Comparison of ENCODE assay signal across 8 mouse cellular contexts in the genomic region with DNA sequence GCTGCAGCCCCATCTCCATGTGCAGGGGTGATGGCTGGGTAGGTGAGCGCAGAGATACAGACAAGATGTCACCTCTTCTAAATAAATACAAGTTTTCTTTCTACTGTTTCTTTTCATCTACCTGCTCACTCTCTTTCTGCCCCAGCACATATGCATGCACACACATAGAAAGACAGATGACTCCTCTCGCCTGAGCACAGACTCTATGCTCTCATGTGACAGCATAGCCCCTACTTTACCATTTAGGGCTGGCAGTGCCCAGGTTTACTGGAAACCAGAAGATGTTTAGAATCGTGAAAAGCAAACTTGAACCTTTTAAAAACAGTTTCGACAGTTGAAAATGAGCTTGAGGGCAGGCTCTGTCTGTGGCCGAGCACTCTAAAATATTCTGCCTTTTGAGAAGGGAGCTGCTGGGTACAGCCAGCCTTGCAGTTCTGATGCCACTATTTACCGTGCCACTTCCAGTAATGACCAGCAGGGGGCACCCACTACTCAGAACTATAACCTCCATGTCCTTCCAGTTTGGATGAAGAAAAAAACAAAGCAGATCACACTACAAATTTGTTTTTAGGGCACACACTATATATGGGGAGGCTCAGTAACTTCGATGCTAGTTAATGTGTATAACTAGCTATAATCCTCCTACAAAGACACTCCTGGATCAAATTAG. TPM values are rescaled to one million over a fixed set of nuclear protein-coding genes. Genes with fewer than 3 reads are reported as not detected.
DNase-seq lines count a peak whose midpoint lies in the region; ATAC-seq and TF ChIP-seq lines count a peak whose summit lies in the region.

No protein-coding gene starts in this region.

- intact Hi-C loops in left cerebral cortex, postnatal 36 days (cut with DNase I) = loop anchor here (5.0 kb wide), 1 partner anchor 323 kb away; no protein-coding TSS in a partner anchor

- WGBS in kidney, embryonic 16.5 days = 33% methylated on average over 7 of the region's 7 CpGs

- peak; percentile 46 for DNase-seq in kidney, adult 11 months
- DNase-seq in cerebellum, adult 9-10 months = peak; percentile 94
- DNase-seq in frontal cortex, adult 2 months (ENCODE audit: extremely low spot score in 1 of 2, low spot score in 1 of 2) = peak; percentile 72 to 97
- DNase-seq in hindlimb bud, embryonic 11.5 days (ENCODE audit: extremely low spot score, low read depth, low spot score) = peak; percentile 61
- DNase-seq in left cerebral cortex, postnatal 36 days (ENCODE audit: low spot score in 2 of 2) = peak; percentile 80 to 83
- DNase-seq in natural killer cell, adult 2 months (ENCODE audit: low spot score in 2 of 2) = peak; percentile 26 to 52

- H3K4me3 ChIP-seq in kidney, embryonic 16.5 days (ENCODE audit: low read length) = no peak overlapping the region
- H3K4me3 ChIP-seq in testis, adult 2 months (ENCODE audit: control insufficient read depth, low read depth, low read length) = no peak overlapping the region

- peak; percentile 53; the same call in 1 of the 2 replicates for TF ChIP-seq CTCF in testis, adult 2 months (IDR thresholded peaks at IDR 0.05; ENCODE audit: control insufficient read depth, insufficient read depth, insufficient replicate concordance, low read depth, low read length)

- no peak overlapping the region for H3K9ac ChIP-seq in kidney, embryonic 16.5 days (replicated peaks; ENCODE audit: low read length)

- H3K9me3 ChIP-seq in kidney, embryonic 16.5 days (ENCODE audit: low read length) = no peaks in the 10 kb centered on the region

- no peaks in the 10 kb centered on the region for H3K36me3 ChIP-seq in kidney, embryonic 16.5 days (ENCODE audit: insufficient read depth, low read length)
- H3K36me3 ChIP-seq in testis, adult 2 months (ENCODE audit: control insufficient read depth, insufficient read depth, low read length) = no peaks in the 10 kb centered on the region

- H3K27ac ChIP-seq in kidney, embryonic 16.5 days (ENCODE audit: low read length) = no peak overlapping the region
- no peak overlapping the region for H3K27ac ChIP-seq in testis, adult 2 months (ENCODE audit: control insufficient read depth, insufficient read depth, low read depth, low read length)

- peaks cover 2% of the 10 kb centered on the region; the same call in 1 of the 2 replicates for H3K27me3 ChIP-seq in kidney, embryonic 16.5 days (ENCODE audit: insufficient read depth, low read length)
- H3K27me3 ChIP-seq in testis, adult 2 months (ENCODE audit: control insufficient read depth, insufficient read depth, low read length) = no peaks in the 10 kb centered on the region

- ATAC-seq in kidney, embryonic 16.5 days (ENCODE audit: low FRiP score, low TSS enrichment) = no peak

- no peaks in the 10 kb centered on the region for H3K4me1 ChIP-seq in kidney, embryonic 16.5 days (ENCODE audit: insufficient read depth, low read length)
- no peaks in the 10 kb centered on the region for H3K4me1 ChIP-seq in testis, adult 2 months (ENCODE audit: control insufficient read depth, insufficient read depth, low read length)

- H3K4me2 ChIP-seq in kidney, embryonic 16.5 days (replicated peaks; ENCODE audit: low read depth, low read length) = no peak overlapping the region

- no peak for TF ChIP-seq POLR2A in testis, adult 2 months (IDR thresholded peaks at IDR 0.05; ENCODE audit: control insufficient read depth, low read depth, low read length)

RNA-seq across cellular contexts. Expression of gene Gm17087, which starts 47.3 kb away (rescaled TPM):
- not detected in 2 replicates for polyA plus RNA-seq in kidney, embryonic 16.5 days (2015; fragmentation: Nextera tagmentation; extraction: Ambion mirVana)
- not detected in 2 replicates for polyA plus RNA-seq in frontal cortex, adult 2 months (2012; rRNA removed)
- total RNA-seq in left cerebral cortex, postnatal 36 days (2021) = not detected
- polyA plus RNA-seq in testis, adult 2 months (2012; rRNA removed) = not detected in 2 replicates

Comparison
In these comparisons a context has a peak if more than half of its experiments do, and no peak if none do; other contexts are left out.
1. DNase-seq: peak in every context shown above with its lines; median percentile 94 in cerebellum, adult 9-10 months; 84 in frontal cortex, adult 2 months; 82 in left cerebral cortex, postnatal 36 days; 61 in hindlimb bud, embryonic 11.5 days; 46 in kidney, adult 11 months; 39 in natural killer cell, adult 2 months.